Mouse (Mus musculus) adrenal gland, adult 10 weeks (tissue): ENCODE results near the gene Golga7b. TPM values are rescaled to one million over a fixed set of nuclear protein-coding genes. Genes with fewer than 3 reads are reported as not detected.

Experiments used
- polyA plus RNA-seq: library from polyadenylated mRNA; stranded (reverse); fragments of 350-450 nt; fragmentation: Illumina TruSeq; extraction: RNeasy Lipid Tissue Mini Kit (QIAGEN cat#74804); gene quantifications from one replicate; pipeline ENCODE4 v1.2.3, GENCODE M21; 2014; ENCODE audit warnings: low read depth, low replicate concordance

Golga7b gene
- polyA plus RNA-seq: 0.64 TPM

GRCm38 (mm10) chr19:42247519-42247918 lies at the start of gene Golga7b:
Gene Golga7b (plus strand): TSS chr19:42247574.

GRCm38 (mm10) chr19:42201696-42202381 lies 45.5 kb upstream of the Golga7b start, which contains the start of gene Sfrp5:
Gene Sfrp5 (minus strand): TSS chr19:42202252.

Other genes with a start within 250 kb of the Golga7b start
- gene Ankrd2, start 211.6 kb upstream of the Golga7b start, polyA plus RNA-seq: not detected
- gene Hoga1, start 202.0 kb upstream of the Golga7b start, polyA plus RNA-seq: 0.35 TPM
- gene 4933411K16Rik, start 195.3 kb upstream of the Golga7b start, polyA plus RNA-seq: not detected
- 2.4 TPM for gene Morn4, start 161.2 kb upstream of the Golga7b start, polyA plus RNA-seq
- gene Pi4k2a, start 157.1 kb upstream of the Golga7b start, polyA plus RNA-seq: 13.7 TPM
- gene Avpi1, start 118.5 kb upstream of the Golga7b start, polyA plus RNA-seq: 8.3 TPM
- gene Marveld1, start 100.2 kb upstream of the Golga7b start, polyA plus RNA-seq: 11.5 TPM
- 8.1 TPM for gene Zfyve27, start 83.6 kb upstream of the Golga7b start, polyA plus RNA-seq
- not detected for gene Sfrp5, start 45.3 kb upstream of the Golga7b start, polyA plus RNA-seq
- gene Crtac1, start 184.2 kb downstream of the Golga7b start, polyA plus RNA-seq: not detected